Mouse (Mus musculus): ENCODE data around the gene Magi1. TPM values are rescaled to one million over a fixed set of nuclear protein-coding genes. Genes with fewer than 3 reads are reported as not detected.

Gene Magi1
- polyA plus RNA-seq, 1 experiment from 2014 or later = 27.4 TPM

DNA sequence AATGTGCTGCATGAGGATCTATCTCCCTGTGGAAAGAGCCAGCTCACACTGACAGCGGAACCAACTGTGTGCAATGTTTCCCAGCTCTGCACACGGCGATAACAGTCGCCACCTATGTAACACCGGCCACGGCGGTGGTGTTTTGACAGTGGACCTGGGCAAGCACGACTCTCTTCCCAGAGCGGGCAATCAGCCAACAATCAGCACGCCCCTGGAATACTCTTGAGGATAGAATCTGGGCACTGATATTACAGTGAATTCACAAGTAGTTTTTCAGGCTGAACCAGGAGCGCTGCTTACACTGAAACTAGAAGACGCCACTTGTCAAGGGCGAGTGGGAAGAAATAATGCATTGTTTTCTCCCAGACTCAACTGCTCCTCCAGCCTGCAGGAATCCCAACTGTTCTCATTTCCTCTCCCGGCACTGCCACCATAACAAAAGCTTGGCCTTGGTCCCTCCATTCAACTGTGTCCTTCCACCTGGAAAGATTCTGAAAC lies 100.3 kb downstream of the Magi1 start:
- no peak for ATAC-seq (ENCODE audit: low FRiP score)
- Histone ChIP-seq H3K4me1 (replicated peaks; ENCODE audit: control insufficient read depth, insufficient read depth, low read length) (no peaks in the 10 kb centered on the region), H3K4me2 (replicated peaks; ENCODE audit: low read depth, low read length) (no peak overlapping the region), H3K36me3 (ENCODE audit: control insufficient read depth, insufficient read depth, low read length) (no peaks in the 10 kb centered on the region), H3K27ac (ENCODE audit: low read depth, low read length) (no peak overlapping the region), H3K9ac (ENCODE audit: low read depth, low read length) (no peak overlapping the region), H3K4me3 (ENCODE audit: low read depth, low read length) (no peak overlapping the region), H3K27me3 (ENCODE audit: control insufficient read depth, insufficient read depth, low read length) (no peaks in the 10 kb centered on the region), H3K9me3 (ENCODE audit: control insufficient read depth, low read length) (no peaks in the 10 kb centered on the region)
- WGBS = 66% methylated on average over 14 of the region's 14 CpGs
- no peak for DNase-seq (ENCODE audit: low spot score)

DNA sequence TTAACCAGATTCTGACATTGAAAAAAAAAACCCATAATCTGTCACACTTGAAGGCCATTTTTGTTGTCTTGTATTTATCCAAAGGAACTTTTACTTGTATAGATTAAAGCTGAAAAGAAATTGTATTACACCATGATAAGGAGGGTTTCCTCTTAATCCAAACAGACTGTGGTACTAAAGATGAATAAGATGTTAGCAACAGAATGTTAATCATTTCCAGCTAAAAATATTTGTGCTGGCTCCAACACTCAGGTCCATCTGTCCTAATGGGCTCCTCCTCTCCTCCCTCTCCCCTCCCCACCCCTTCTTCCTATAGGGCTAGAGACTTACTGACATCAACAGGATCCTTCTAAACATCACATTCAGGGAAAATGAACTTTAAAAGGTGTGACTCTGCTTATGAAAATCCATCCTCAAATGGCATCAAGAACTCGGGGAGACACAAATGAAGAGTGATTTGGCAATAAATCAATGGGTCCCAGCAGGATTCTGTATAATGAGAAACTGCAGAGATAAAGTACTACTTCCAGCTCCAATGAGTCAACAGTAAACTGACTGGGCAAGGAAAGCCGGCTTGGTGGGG lies 102.0 kb downstream of the Magi1 start:
- Histone ChIP-seq H3K27ac (ENCODE audit: low read depth, low read length) (no peak overlapping the region), H3K36me3 (ENCODE audit: control insufficient read depth, insufficient read depth, low read length) (no peaks in the 10 kb centered on the region), H3K4me3 (ENCODE audit: low read depth, low read length) (no peak overlapping the region), H3K9ac (ENCODE audit: low read depth, low read length) (no peak overlapping the region), H3K27me3 (ENCODE audit: control insufficient read depth, insufficient read depth, low read length) (no peaks in the 10 kb centered on the region), H3K4me1 (replicated peaks; ENCODE audit: control insufficient read depth, insufficient read depth, low read length) (no peaks in the 10 kb centered on the region; the same call in 1 of the 2 replicates), H3K9me3 (ENCODE audit: control insufficient read depth, low read length) (no peaks in the 10 kb centered on the region), H3K4me2 (replicated peaks; ENCODE audit: low read depth, low read length) (no peak overlapping the region)
- no peak for DNase-seq (ENCODE audit: low spot score)
- ATAC-seq (ENCODE audit: low FRiP score) = no peak
- 35% methylated on average over 2 of the region's 2 CpGs for WGBS

DNA sequence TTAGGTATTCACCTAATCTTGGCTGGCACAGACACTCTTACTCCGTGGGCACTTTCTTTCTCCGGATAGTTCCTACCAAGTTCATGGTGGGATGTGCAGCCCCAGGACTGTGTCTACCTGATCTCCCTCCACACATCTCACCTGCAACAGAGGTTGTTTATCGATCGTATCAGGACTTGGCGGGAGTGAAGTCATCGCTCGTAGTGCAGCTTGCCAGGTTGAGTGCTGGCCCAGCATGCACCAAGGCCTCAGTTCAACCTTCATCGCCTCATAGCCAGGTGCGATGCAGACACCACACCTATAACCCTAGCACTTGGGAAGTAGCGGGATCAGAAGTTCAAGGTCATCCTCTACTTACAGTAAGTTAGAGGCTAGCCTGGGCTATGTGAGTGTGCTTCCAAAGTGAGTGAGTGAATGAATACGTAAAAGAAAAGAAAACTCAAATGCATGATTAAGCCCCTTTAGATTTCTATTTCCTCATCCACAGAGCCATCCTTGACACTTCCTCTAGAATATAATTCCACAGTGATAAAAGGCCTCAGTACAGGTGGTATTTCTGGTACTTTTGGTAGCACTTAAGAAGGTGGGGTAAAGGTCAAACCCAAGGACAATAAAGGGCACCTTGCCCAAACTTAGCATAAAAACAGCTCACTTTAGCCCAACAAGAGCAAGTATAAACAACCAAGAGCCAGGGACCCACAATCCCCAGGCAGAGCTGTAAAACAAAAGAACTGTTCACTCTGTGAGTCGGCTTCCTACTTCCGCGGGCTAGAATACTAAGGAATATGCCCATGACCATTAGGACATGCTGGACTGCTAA lies 103.2 kb downstream of the Magi1 start:
- H3K27ac ChIP-seq (ENCODE audit: low read depth, low read length) = no peak overlapping the region
- H3K4me2 ChIP-seq (replicated peaks; ENCODE audit: low read depth, low read length) = no peak overlapping the region
- H3K27me3 ChIP-seq (ENCODE audit: control insufficient read depth, insufficient read depth, low read length) = no peaks in the 10 kb centered on the region
- ATAC-seq (ENCODE audit: low FRiP score) = no peak
- no peak for DNase-seq (ENCODE audit: low spot score)
- 90% methylated on average over 14 of the region's 14 CpGs for WGBS
- H3K36me3 ChIP-seq (ENCODE audit: control insufficient read depth, insufficient read depth, low read length) = no peaks in the 10 kb centered on the region
- H3K9me3 ChIP-seq (ENCODE audit: control insufficient read depth, low read length) = no peaks in the 10 kb centered on the region
- H3K4me3 ChIP-seq (ENCODE audit: low read depth, low read length) = no peak overlapping the region
- H3K4me1 ChIP-seq (replicated peaks; ENCODE audit: control insufficient read depth, insufficient read depth, low read length) = no peaks in the 10 kb centered on the region; the same call in 1 of the 2 replicates
- no peak overlapping the region for H3K9ac ChIP-seq (ENCODE audit: low read depth, low read length)

DNA sequence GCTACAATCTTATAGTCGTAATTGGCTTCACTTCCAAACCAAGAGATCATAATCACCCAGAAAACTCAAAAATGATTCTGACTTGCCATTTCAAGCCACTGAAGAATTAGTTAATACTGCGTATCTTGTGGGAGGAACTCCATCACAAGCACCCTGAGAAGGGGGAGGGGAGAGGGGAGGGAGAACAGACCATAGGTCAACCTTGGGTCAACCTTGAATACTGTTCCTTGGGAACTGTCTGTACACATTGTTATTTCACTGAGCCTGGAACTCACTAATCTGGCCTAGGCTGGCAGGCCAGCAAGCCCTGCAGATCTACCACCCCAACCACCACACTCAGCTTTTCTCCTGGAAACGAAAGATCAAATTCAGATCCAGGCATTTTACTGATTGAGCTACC lies 106.2 kb downstream of the Magi1 start:
- no peak overlapping the region for H3K27ac ChIP-seq (ENCODE audit: low read depth, low read length)
- H3K4me2 ChIP-seq (replicated peaks; ENCODE audit: low read depth, low read length) = no peak overlapping the region
- H3K36me3 ChIP-seq (ENCODE audit: control insufficient read depth, insufficient read depth, low read length) = no peaks in the 10 kb centered on the region
- peak; percentile 20 for DNase-seq (ENCODE audit: low spot score)
- H3K9ac ChIP-seq (ENCODE audit: low read depth, low read length) = no peak overlapping the region
- no peaks in the 10 kb centered on the region for H3K27me3 ChIP-seq (ENCODE audit: control insufficient read depth, insufficient read depth, low read length)
- no peak overlapping the region for H3K4me3 ChIP-seq (ENCODE audit: low read depth, low read length)
- 63% methylated on average over 3 of the region's 3 CpGs for WGBS
- ATAC-seq (ENCODE audit: low FRiP score) = no peak
- no peaks in the 10 kb centered on the region for H3K9me3 ChIP-seq (ENCODE audit: control insufficient read depth, low read length)
- no peaks in the 10 kb centered on the region; the same call in 1 of the 2 replicates for H3K4me1 ChIP-seq (replicated peaks; ENCODE audit: control insufficient read depth, insufficient read depth, low read length)

DNA sequence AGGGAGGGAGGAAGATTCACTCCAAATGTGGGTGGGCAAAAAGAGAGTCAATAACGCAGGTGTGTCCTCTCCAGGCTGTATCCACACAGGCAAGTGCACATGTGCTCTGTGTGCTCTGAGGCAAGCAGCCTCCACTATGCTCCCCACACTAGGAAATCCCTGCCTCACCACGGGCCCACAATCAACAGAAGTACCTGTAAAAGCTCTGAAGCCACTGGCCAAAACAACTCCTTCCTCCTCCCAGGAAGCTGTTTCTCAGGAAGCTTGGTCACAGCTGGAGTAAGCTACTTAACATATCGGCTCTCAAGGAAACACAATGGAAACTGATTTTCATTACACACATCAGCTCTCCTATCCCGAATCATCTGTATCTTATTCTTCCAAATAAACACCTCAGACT lies 107.0 kb downstream of the Magi1 start:
- no peak for DNase-seq (ENCODE audit: low spot score)
- H3K36me3 ChIP-seq (ENCODE audit: control insufficient read depth, insufficient read depth, low read length) = no peaks in the 10 kb centered on the region

GRCm38 (mm10) chr6:94171250-94171649 lies 112.5 kb downstream of the Magi1 start:
- H3K9ac ChIP-seq (ENCODE audit: low read depth, low read length) = no peak overlapping the region
- H3K36me3 ChIP-seq (ENCODE audit: control insufficient read depth, insufficient read depth, low read length) = no peaks in the 10 kb centered on the region
- no peaks in the 10 kb centered on the region for H3K27me3 ChIP-seq (ENCODE audit: control insufficient read depth, insufficient read depth, low read length)
- H3K27ac ChIP-seq (ENCODE audit: low read depth, low read length) = no peak overlapping the region
- no peak for ATAC-seq (ENCODE audit: low FRiP score)
- no peak for DNase-seq (ENCODE audit: low spot score)
- H3K4me3 ChIP-seq (ENCODE audit: low read depth, low read length) = no peak overlapping the region
- H3K9me3 ChIP-seq (ENCODE audit: control insufficient read depth, low read length) = no peaks in the 10 kb centered on the region
- H3K4me1 ChIP-seq (replicated peaks; ENCODE audit: control insufficient read depth, insufficient read depth, low read length) = no peaks in the 10 kb centered on the region
- H3K4me2 ChIP-seq (replicated peaks; ENCODE audit: low read depth, low read length) = no peak overlapping the region
- 78% methylated on average over 8 of the region's 8 CpGs for WGBS

More for the DNA sequence above, 107.0 kb downstream of the Magi1 start:
- no peak overlapping the region for H3K4me2 ChIP-seq (replicated peaks; ENCODE audit: low read depth, low read length)
- no peaks in the 10 kb centered on the region for H3K9me3 ChIP-seq (ENCODE audit: control insufficient read depth, low read length)
- whole genome bisulfite sequencing = 5% methylated on average over 4 of the region's 4 CpGs
- H3K4me1 ChIP-seq (replicated peaks; ENCODE audit: control insufficient read depth, insufficient read depth, low read length) = no peaks in the 10 kb centered on the region; the same call in 1 of the 2 replicates
- no peak overlapping the region for H3K4me3 ChIP-seq (ENCODE audit: low read depth, low read length)
- no peak overlapping the region for H3K27ac ChIP-seq (ENCODE audit: low read depth, low read length)
- no peak for ATAC-seq (ENCODE audit: low FRiP score)
- H3K27me3 ChIP-seq (ENCODE audit: control insufficient read depth, insufficient read depth, low read length) = no peaks in the 10 kb centered on the region
- H3K9ac ChIP-seq (ENCODE audit: low read depth, low read length) = no peak overlapping the region

DNA sequence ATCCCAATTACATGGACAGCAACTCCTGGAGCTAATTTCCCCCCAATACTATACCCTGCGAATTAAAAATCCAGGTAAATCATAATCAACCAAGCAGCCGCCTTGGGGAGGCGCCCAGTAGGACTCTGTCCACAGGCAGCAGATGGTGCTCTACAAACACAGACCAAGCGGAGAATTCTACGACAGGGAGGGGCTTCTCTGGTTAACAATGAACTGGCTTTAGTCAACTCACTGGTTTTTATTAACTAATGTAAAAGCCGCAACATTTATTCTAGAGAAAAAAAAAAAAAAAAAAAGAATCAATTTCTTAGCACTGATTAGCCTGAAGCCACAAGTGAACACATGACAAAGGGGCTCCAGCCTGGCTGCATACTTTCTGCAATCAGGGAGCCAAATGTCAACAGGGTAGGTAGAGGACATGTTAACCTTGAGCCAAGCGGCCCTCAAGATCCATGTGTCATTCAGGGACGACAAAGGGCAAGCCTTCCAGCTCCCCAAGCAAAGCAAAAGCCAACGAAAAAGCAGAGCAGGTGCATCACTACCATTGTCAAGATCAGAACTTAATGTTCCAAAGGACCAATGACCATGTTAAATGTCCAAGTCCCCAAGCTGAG lies 114.0 kb downstream of the Magi1 start:
- no peak overlapping the region for H3K27ac ChIP-seq (ENCODE audit: low read depth, low read length)
- no peaks in the 10 kb centered on the region for H3K4me1 ChIP-seq (replicated peaks; ENCODE audit: control insufficient read depth, insufficient read depth, low read length)
- no peaks in the 10 kb centered on the region for H3K27me3 ChIP-seq (ENCODE audit: control insufficient read depth, insufficient read depth, low read length)
- no peaks in the 10 kb centered on the region for H3K9me3 ChIP-seq (ENCODE audit: control insufficient read depth, low read length)
- H3K9ac ChIP-seq (ENCODE audit: low read depth, low read length) = no peak overlapping the region
- H3K4me2 ChIP-seq (replicated peaks; ENCODE audit: low read depth, low read length) = no peak overlapping the region
- DNase-seq (ENCODE audit: low spot score) (no peak), ATAC-seq (ENCODE audit: low FRiP score) (no peak)
- H3K36me3 ChIP-seq (ENCODE audit: control insufficient read depth, insufficient read depth, low read length) = no peaks in the 10 kb centered on the region
- WGBS = 87% methylated on average over 9 of the region's 9 CpGs
- no peak overlapping the region for H3K4me3 ChIP-seq (ENCODE audit: low read depth, low read length)

DNA sequence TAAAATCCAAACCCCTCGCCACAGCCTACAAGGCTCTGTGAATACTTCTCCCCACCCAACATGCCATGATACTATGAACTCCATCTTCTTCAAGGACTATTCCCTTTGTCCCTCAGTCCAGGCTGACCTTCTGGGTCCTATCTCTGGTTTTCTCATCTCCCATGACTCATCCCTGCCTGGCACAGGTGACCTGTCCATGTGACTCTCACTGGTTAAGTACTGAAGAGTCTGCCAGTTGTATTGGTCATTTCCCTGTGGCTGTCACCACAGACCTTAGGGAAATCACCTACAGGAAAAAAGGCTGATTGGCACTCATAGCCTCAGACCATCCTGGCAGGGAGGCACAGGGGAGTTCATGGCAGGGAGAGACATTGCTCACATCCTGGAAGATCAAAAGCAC lies 117.8 kb downstream of the Magi1 start:
- Histone ChIP-seq H3K4me2 (replicated peaks; ENCODE audit: low read depth, low read length) (no peak overlapping the region), H3K36me3 (ENCODE audit: control insufficient read depth, insufficient read depth, low read length) (no peaks in the 10 kb centered on the region), H3K27me3 (ENCODE audit: control insufficient read depth, insufficient read depth, low read length) (no peaks in the 10 kb centered on the region), H3K4me3 (ENCODE audit: low read depth, low read length) (no peak overlapping the region), H3K27ac (ENCODE audit: low read depth, low read length) (no peak overlapping the region), H3K4me1 (replicated peaks; ENCODE audit: control insufficient read depth, insufficient read depth, low read length) (no peaks in the 10 kb centered on the region), H3K9me3 (ENCODE audit: control insufficient read depth, low read length) (no peaks in the 10 kb centered on the region), H3K9ac (ENCODE audit: low read depth, low read length) (no peak overlapping the region)
- DNase-seq (ENCODE audit: low spot score) = no peak
- no peak for ATAC-seq (ENCODE audit: low FRiP score)
- WGBS = 89% methylated on average over 1 of the region's 1 CpGs

Data from hindbrain, embryonic 11.5 days (tissue).